Mouse (Mus musculus) frontal cortex, postnatal 36 days (tissue): ENCODE data around the gene Rbms2.
"Not testable (repeated sequence)": the region's sequence is repeated elsewhere in the genome, so short reads cannot be mapped to it uniquely, and the experiment has no call there.

ENCODE experiments used
- DNase-seq, 2 experiments: peaks; one replicate each; pipeline ENCODE4 v3.0.0; 2022; ENCODE audit warnings: low spot score in 2 of 2

The Rbms2 gene

DNA sequence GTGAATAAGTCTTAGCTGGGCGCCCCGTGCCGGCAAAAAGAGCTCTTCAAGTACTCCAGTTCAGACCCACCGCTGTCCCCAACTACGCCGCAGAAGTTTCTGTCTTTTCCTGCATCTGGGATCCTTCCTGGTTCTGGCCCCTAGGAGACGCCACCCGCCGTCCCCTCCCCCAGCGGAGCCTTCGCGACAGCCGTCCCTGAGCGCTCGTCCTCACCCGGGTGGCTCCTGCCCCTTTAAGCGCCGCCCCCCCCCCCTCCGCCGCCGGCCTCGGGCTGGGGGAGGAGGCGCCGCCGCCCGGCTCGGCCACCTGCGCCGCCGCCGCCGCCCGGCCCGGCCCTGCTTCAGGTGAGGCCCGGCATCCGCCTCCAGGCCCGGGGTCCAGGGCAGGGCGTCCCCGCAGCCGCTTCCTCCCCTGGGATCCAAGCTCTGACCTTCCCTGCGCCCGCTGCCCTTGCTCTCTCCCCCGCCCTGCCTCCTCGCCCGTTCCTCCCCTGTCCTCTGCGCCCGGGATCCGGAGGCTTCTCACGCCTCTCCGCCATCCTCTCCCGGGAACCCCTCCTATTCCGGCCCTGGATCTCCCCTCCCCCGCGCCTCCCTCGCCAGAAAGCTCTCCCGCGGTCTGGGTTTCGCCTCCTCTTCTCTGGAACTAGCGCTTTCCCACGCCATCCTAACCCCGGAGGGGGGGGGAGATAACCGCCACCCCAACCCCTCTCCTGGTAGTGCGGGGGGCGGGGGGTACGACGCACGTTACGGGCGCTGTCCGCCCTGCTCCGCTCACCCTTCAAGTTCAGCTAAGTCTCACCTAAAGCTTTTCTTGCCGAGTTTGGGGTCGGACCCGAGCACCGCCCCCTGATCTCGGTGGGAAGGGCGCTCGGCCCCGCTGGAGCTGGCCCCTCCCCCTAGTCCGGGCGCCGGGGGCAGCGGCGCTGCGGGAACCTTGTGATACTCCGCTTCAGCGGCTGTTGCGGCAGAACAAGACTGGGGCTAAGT lies 87.3 kb downstream of the Rbms2 start:
- peak; percentile 70 to 72 for DNase-seq

DNA sequence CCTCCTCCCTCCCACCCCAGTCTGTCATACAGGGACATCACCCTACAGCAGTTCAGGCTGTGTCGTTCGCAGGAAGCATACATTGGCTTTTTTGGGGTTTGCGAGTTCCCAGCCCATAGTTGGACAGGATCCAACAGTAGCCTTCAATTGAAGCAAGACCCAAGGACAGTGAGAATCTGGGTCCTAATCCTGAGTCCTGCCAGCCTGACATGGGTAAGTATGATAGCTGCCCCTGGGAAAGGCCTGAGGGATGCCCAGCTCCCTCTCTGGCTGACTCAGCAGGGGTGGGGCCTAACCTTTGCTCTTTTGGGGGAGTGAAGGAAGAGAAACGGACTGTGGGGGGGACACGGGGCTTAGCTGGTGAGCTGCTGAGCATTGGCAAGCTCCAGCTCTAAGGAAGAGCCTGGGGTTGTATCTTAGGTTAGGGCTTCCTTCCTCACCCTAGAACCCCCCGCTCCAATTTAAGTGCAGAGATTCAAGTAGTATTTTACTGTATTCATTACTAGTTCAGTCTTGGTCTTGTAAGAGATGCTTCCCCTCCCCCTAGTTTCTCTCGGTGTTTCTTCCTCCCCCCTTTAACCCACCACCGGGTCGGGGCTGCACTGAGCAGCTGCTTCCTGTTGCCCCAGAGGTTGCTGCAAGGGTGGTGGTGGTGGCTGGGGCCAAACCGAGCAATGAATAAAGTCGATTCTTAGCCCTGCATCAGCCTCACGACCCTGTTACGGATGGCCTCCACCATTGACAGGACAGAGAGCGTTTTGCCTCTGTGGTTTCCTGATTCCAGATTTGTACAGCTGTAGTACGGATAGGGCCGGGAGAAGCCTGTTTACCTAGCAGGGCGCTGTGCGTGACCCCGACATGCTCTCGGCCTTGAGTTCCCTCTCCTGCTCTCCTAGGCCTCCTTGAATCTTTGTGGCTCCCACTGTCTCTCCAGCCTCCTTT lies 88.3 kb downstream of the Rbms2 start, which contains the start of gene Baz2a:
Gene Baz2a, plus strand, starts transcription at position 14 of the 942 bp plus-strand sequence.
- DNase-seq, result peak; percentile 16 to 32

DNA sequence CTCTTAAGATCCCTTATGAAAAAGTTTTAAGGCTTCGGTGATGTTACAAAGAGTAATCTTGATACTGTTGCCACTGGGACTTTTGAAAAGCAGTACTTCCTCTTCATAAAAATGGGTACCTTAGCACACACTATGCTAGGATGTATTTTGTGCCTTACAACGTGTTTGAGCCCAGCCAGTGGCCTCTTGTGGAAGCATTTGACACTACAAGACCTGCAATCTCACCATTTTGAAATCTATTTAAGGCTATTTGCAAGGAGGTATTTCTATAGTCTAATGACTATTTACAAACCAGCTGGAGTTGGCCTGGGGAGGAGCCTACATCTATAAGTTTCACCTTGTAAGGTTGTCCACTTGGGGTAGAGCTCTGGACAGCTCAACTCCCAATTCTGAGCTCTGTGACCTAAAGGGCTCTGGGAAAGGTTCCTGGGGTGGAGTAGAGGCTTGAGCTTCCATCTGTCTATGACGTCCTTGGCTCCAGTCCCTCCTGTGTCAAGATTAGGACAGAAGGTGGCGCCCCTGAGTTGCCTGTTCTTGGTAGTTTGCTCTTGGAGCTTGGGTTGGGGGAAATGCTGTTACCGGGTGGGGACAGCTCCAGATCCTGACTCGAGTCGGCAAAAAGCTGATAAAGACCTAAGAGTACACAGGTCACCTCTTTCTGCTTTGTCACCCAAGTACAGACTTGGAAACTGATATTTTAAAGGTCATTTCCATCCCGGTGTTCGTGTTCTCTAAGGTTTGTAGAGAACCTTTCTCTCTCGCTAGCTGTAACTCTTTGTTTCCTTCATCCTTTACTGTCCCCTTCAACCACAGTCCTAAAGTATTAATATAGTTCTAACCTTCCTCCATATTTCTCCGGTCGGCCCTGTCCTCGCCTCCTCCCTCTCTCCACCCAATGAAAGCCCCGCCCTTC lies 89.2 kb downstream of the Rbms2 start:
- peak; percentile 83 to 92 for DNase-seq

DNA sequence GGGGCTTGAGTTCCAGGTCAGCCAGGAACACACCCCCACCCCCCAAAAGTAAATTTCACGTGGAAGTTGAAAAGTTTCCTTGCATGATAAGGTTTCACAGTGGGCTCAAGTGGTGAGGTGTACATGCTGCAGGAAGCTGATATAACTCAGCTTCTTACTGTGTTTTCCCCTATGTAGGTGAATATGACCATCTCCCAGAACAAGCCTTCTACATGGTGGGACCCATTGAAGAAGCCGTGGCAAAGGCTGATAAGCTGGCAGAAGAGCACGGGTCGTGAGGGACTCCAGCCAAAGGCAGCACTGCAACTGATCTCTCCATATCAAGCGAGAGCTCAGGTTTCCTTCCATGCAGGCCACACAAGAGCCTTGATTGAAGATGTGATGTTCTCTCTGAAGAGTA lies 90.3 kb downstream of the Rbms2 start:
- DNase-seq, result no peak

DNA sequence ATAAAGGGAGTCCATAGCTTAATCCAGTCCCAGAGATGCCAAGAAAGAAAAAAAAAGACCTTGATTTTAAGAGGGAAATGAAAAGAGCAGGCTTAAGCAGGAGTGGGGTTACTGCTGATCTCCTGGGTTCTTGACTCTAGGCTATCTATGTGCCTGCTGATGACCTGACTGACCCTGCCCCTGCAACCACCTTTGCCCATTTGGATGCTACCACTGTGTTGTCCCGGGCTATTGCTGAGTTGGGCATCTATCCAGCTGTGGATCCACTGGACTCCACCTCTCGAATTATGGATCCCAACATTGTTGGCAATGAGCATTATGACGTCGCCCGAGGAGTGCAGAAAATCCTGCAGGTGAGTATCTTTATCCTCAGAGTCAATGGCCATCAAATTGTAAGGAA lies 91.9 kb downstream of the Rbms2 start:
- no peak for DNase-seq

DNA sequence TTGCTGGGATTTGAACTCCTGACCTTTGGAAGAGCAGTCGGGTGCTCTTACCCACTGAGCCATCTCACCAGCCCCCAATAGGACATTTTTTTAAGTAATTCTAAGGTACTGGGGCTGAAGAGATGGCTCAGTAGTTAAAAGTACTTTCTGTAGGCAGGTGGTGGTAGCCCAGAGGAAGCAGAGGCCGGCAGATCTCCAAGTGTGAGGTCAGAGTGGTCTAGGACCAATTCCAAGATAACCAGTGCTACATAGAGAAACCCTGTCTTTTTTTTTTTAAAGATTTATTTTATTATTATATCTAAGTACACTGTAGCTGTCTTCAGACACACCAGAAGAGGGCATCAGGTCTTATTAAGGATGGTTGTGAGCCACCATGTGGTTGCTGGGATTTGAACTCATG lies 92.9 kb downstream of the Rbms2 start:
- DNase-seq, result not testable (repeated sequence)

DNA sequence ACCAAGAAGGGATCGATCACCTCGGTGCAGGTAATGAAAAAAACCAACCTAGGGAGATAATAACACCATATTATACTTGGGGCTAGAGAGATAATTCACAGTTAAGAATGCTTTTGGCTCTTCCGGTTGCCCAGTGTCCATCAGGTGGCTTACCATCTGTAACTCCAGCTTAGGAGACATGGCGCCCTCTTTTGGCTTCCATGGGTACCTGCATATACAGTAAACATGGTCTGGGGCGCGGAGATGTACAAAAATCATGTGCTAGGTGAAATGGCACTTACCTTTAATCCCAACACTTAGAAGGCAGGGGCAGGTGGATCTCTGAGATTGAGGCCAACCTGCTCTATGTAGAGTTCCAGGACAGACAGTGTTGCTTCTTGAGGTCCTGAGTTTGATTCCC lies 93.7 kb downstream of the Rbms2 start:
- DNase-seq, result peak in 1 of 2 experiments; percentile 31

DNA sequence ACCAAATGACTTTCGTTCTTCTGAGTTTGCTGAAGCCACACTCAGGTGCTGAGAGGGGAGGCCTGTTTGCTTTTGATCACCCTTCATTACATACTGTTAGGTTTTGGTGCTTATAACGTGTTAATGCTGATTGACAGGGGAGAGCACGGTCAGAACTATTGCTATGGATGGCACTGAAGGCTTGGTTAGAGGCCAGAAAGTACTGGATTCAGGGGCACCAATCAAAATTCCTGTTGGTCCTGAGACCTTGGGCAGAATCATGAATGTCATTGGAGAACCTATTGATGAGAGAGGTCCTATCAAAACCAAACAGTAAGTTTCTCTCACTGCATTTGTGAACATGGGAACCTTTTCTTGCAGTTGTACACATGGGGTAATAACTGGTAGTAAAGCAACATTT lies 95.9 kb downstream of the Rbms2 start:
- no peak for DNase-seq

DNA sequence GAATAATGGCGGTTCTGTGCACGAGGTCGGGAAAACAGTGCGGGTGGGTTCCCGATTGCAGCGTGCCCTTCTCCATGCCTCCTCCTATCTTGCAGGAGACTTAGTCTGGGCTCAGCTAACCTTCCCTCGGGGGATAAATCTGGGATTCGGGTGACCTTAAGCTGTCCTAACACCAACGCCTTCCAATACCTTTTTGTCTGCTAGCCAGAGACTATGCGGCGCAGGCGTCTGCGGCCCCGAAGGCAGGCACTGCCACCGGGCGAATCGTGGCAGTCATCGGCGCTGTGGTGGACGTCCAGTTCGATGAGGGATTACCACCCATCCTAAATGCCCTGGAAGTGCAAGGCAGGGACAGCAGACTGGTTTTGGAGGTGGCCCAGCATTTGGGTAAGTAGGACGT lies 96.4 kb downstream of the Rbms2 start:
- peak in 1 of 2 experiments; percentile 35 for DNase-seq

DNA sequence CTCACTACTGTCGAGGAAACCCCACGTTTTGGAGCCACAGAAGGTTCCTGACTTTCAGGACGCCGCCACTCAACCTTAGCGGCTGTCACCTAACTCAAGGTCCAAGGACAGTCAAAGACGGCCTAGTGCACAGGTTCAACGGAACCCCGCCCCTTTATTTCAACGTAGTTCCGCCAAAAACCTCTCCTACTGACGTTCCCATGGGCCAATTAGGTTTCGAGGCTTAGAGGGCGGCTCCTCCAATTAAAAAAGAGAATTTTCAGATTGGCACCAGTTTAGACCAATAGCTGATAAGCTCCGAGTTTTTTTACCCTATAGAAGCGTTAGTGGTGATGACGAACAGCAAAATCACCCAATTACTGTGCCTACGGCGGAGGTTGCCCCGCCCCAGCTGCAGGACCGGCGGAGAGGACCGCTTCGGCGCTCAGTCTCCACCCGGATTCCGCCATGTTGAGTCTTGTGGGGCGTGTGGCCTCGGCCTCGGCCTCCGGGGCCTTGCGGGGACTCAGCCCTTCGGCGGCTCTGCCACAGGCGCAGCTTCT lies 97.1 kb downstream of the Rbms2 start, which contains the start of gene Atp5b:
Gene Atp5b, plus strand, starts transcription at position 394 of the 542 bp plus-strand sequence.
- peak; percentile 97 to 100 for DNase-seq

DNA sequence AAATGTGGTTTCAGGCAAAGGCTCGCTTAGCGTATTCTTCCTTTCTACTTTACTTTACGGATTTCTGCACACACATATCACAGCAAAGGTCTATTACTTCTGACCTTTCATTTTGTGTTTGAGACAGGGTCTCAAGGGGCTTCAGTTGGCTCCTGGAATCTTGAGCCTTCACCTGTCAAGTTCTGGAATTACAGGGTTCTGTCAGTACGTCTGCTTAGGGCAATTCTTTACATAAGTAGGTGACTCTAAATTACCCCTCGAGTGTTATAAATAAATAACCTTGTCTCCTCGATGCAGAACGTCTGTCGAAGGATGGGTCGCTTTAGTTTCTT lies 97.7 kb downstream of the Rbms2 start:
- DNase-seq, result no peak

DNA sequence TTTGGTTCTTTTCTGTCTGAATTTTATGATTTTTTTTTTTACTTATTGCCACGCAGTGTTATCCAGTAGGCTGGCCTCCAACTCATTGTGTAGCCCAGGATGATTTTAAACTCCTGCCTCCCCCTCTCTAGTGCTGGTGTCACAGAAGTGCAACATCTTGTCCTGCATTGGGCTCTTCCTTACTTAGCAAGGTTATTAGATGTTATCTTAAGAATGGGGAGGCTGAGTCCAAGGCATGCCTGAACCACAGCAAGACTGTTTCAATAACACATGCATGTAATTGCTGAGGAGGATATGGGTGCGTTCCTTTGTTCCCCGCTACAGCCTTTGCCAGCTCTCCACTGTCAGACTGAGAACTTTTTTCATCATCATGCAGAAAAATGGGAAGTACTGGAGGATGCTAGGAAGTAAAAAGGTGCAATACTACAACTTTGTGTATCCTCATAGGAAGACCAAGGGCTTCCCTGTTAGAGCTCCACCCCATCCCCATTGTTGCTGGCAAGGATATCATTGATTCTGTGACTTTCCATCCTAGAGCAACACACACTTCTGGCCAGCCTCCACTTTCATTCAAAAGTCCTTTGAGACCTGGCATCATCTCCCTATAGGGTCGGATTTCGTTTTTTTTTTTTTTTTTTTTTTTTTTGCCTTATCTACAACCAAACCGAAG lies 98.2 kb downstream of the Rbms2 start:
- DNase-seq, result no peak
